20 mouse cellular contexts compared by ENCODE assay signal in the genomic region with DNA sequence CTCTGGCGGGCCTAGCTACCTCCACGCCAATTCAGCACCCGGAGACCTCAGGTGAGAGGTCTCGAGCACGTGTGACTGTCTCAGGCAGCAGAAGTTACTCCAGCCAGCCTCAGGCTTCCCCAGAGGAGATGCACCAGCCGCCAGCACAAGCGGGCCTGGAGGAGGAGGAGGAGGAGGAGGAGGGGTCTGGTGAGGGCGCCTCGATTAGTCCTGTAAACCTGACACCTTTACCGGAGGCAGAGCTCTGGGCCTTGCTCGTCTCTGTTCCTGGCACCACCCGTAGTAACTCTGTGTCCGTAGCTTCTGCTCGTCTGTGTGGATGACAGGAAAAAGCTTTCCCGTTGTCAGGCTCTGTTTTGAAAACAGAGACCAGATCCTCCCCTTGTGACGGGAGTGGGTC. TPM values are rescaled to one million over a fixed set of nuclear protein-coding genes. Genes with fewer than 3 reads are reported as not detected.
"Had no signal": no experiment of that assay in that cellular context is flagged by ENCODE, and none has a peak within 500 bp of the region (broad histone marks: within the 10 kb centered on the region; RNA-seq: fewer than 3 reads in every experiment).

No protein-coding gene starts in this region.

- H3K4me1 ChIP-seq: lung, embryonic 15.5 days; midbrain, embryonic 15.5 days; neural tube, embryonic 12.5 days; stomach, embryonic 15.5 days had no signal

- H3K4me3 ChIP-seq: left cerebral cortex, adult 2 months; liver, embryonic 13.5 days; lung, embryonic 15.5 days; megakaryocyte, embryonic 14.5 days; midbrain, embryonic 15.5 days; neural tube, embryonic 12.5 days; stomach, embryonic 15.5 days had no signal

- H3K27me3 ChIP-seq: liver, embryonic 13.5 days; lung, embryonic 15.5 days; megakaryocyte, embryonic 14.5 days; midbrain, embryonic 15.5 days; neural tube, embryonic 12.5 days; stomach, embryonic 15.5 days had no signal

- H3K4me2 ChIP-seq: liver, embryonic 13.5 days; lung, embryonic 15.5 days; midbrain, embryonic 11.5 days; midbrain, embryonic 15.5 days; neural tube, embryonic 12.5 days; stomach, embryonic 15.5 days had no signal

- H3K9me3 ChIP-seq: liver, embryonic 13.5 days; lung, embryonic 15.5 days; megakaryocyte, embryonic 14.5 days; midbrain, embryonic 15.5 days; neural tube, embryonic 12.5 days; stomach, embryonic 15.5 days had no signal

- DNase-seq: kidney, postnatal 10 days; liver; liver, embryonic 13.5 days; liver, postnatal 0 days; lung, postnatal 14 days; right cerebral cortex, postnatal 4 days; spleen, adult 18-20 months; thymus, adult 2 months; thymus, postnatal 25 days had no signal

- H3K9ac ChIP-seq: liver, embryonic 13.5 days; liver, postnatal 0 days; lung, embryonic 15.5 days; midbrain, embryonic 15.5 days; neural tube, embryonic 12.5 days; stomach, embryonic 15.5 days had no signal

- ATAC-seq: midbrain, embryonic 15.5 days had no signal

- H3K27ac ChIP-seq: left cerebral cortex, adult 2 months; liver, embryonic 13.5 days; lung, embryonic 15.5 days; macrophage; midbrain, embryonic 15.5 days; neural tube, embryonic 12.5 days; stomach, embryonic 15.5 days had no signal

RNA-seq across cellular contexts. Expression of gene Cck, which starts 35.0 kb away (rescaled TPM):
- total RNA-seq: monocyte, adult 5-6 weeks; neutrophil, adult 5-6 weeks had no signal
- polyA plus RNA-seq: liver, postnatal 0 days; macrophage; testis, adult 2 months had no signal
